Mouse (Mus musculus) hindbrain, embryonic 10.5 days (tissue): ENCODE results near the gene Neurog1. TPM values are rescaled to one million over a fixed set of nuclear protein-coding genes. Genes with fewer than 3 reads are reported as not detected.

ENCODE experiments used
- DNase-seq: peaks from one replicate; pipeline ENCODE4 v3.0.0-alpha.2; 2017; ENCODE audit warnings: low spot score
- H3K27ac ChIP-seq: fragments of 300-500 bp; sonication (generic); 2 replicates; pipeline ENCODE4 v1.5.1; 2016; ENCODE audit warnings: mild to moderate bottlenecking, moderate library complexity
- H3K27me3 ChIP-seq: fragments of 300-500 bp; sonication (generic); 2 replicates; pipeline ENCODE4 v1.6.1; 2016; ENCODE audit warnings: mild to moderate bottlenecking; ENCODE audit not compliant: poor library complexity, insufficient read depth, severe bottlenecking
- H3K36me3 ChIP-seq: fragments of 300-500 bp; sonication (generic); 2 replicates; pipeline ENCODE4 v1.6.1; 2016; ENCODE audit warnings: mild to moderate bottlenecking, moderate library complexity
- H3K4me1 ChIP-seq: fragments of 300-500 bp; sonication (generic); replicated peaks from 2 replicates; pipeline ENCODE4 v1.6.1; 2016; ENCODE audit warnings: mild to moderate bottlenecking
- H3K4me3 ChIP-seq: fragments of 300-500 bp; sonication (generic); 2 replicates; pipeline ENCODE4 v1.5.1; 2016; ENCODE audit warnings: mild to moderate bottlenecking, moderate library complexity
- H3K9me3 ChIP-seq: fragments of 300-500 bp; sonication (generic); 2 replicates; pipeline ENCODE4 v1.6.1; 2016; ENCODE audit warnings: mild to moderate bottlenecking, moderate library complexity
- WGBS: fragments of 180-500 bp; shearing (Covaris S2); methylation state at CpG from one replicate; pipeline ENCODE4 v1.1.7; 2016; 5-methylcytosine and 5-hydroxymethylcytosine counted together
- polyA plus RNA-seq: library from polyadenylated mRNA; unstranded; fragments of >200 nt; fragmentation: Nextera tagmentation; extraction: Ambion mirVana; gene quantifications from 2 replicates; pipeline ENCODE4 v1.2.1, GENCODE M21; 2016

Neurog1 gene
- polyA plus RNA-seq, 1 experiment from 2014 or later, result 28.4 TPM

DNA sequence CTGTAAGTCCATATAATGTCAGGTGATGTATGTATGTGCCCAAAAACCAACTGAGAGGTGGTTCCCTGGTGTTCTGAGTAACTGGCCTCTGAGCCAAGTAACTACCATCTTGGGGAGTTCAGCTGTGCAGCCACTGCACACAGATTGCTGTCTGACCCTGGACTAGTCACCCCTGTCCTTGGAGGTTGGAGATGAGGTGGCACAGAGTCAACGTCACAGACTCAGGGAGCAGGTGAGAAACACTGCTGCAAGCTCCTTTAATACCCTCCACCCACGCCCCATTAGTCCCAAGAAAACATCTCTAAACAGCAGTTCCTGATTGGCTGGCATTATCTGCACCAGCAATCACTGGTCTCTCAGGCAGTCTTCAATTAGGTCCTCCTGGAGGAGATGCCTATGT lies 23.2 kb upstream of the Neurog1 start:
- Histone ChIP-seq H3K27me3 (0 out of 2 replicates have a peak, but pooled peaks cover 9% of the 10 kb centered on the region), H3K4me3 (no peak overlapping the region), H3K4me1 (no peaks in the 10 kb centered on the region), H3K9me3 (peaks cover 12% of the 10 kb centered on the region), H3K27ac (no peak overlapping the region), H3K36me3 (no peaks in the 10 kb centered on the region)
- WGBS, result 65% methylated on average over 2 of the region's 2 CpGs
- DNase-seq, result no peak

DNA sequence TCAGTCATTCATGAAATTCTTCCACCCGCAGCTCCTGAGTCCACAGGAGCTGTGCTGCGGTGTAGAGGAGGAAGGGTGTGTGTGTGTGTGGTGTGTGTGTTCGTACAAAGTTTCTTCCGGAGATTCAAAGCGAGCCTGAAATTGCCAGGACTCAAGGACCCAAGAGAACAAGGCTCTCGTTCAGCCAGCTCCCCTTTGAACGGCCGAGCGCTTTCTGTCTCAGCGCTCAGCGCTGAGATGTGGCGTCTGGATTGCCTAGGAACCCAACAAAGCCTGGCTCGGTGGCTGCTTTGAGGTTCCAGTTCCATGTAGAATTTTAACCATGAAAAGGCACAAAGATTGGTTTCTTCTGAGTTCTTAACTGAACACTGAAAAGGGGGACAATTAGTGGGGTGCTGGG lies 18.2 kb upstream of the Neurog1 start:
- Histone ChIP-seq H3K4me1 (0 out of 2 replicates have a peak, but pooled peaks cover 6% of the 10 kb centered on the region), H3K27me3 (peaks cover 20% of the 10 kb centered on the region), H3K36me3 (no peaks in the 10 kb centered on the region), H3K4me3 (no peak overlapping the region), H3K27ac (no peak overlapping the region), H3K9me3 (peaks cover 12% of the 10 kb centered on the region)
- DNase-seq, result no peak
- WGBS, result 79% methylated on average over 13 of the region's 13 CpGs

- WGBS, result 79% methylated on average over 4 of the region's 4 CpGs
- no peak overlapping the region for H3K4me3 ChIP-seq
- H3K27me3 ChIP-seq, result peaks cover 44% of the 10 kb centered on the region
- no peaks in the 10 kb centered on the region for H3K36me3 ChIP-seq
- no peak for DNase-seq
- peaks cover 6% of the 10 kb centered on the region; the same call in 1 of the 2 replicates for H3K4me1 ChIP-seq
- H3K9me3 ChIP-seq, result peaks cover 12% of the 10 kb centered on the region
- no peak overlapping the region for H3K27ac ChIP-seq
Observed at GRCm38 (mm10) chr13:56267396-56267795, 15.4 kb upstream of the Neurog1 start.

- 44% methylated on average over 8 of the region's 8 CpGs for WGBS
- Histone ChIP-seq H3K9me3 (peaks cover 5% of the 10 kb centered on the region), H3K27me3 (peaks cover 54% of the 10 kb centered on the region), H3K36me3 (no peaks in the 10 kb centered on the region), H3K4me1 (peaks cover 15% of the 10 kb centered on the region), H3K4me3 (no peak overlapping the region), H3K27ac (no peak overlapping the region; the same call in 1 of the 2 replicates)
- DNase-seq, result no peak
Observed at GRCm38 (mm10) chr13:56266435-56266834, 14.5 kb upstream of the Neurog1 start.

DNA sequence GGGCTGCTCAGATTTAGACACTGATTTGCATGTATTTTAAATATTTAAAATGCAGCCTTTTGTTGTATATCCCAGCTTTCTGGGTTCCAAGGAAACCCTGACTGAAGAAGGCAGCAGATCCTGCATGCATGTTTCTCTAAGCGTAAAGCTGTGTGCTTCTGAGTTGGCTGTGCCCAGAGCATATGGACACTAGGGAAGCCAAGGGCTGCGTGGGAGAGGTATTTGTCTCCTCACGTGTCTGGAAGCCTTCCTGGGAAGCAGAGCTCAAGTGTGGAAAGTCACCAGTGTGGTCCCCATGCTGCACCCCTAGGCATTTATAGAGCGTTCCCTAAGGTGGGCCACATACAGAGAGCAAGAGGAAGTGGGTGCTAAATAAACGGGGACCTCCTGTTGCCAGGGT lies 13.7 kb upstream of the Neurog1 start:
- DNase-seq, result no peak
- Histone ChIP-seq H3K36me3 (no peaks in the 10 kb centered on the region), H3K4me1 (peaks cover 22% of the 10 kb centered on the region), H3K27me3 (peaks cover 61% of the 10 kb centered on the region), H3K9me3 (no peaks in the 10 kb centered on the region), H3K4me3 (no peak overlapping the region), H3K27ac (0 out of 2 replicates have a peak overlapping the region, but pooled peaks have one; percentile 8)
- 72% methylated on average over 5 of the region's 5 CpGs for WGBS

DNA sequence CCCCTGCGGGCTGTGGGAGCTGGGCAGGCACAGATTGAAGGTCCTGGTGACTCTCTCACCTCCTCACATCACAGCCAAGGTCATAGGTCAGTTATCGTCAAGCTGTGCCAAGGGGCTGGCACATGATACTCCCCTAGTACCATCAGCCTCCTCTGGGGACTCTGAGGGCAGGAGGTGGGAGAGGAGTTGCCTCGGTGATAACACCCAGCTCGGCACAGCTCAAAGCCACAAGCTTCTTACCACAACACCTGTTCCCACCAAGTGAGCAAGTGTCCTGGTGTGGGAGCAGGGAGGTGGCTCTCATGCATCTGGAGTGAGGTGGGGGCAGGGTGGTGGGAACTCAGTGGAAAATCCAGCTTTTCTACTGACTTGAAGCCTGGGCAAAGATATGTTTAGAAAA lies 10.3 kb upstream of the Neurog1 start:
- H3K4me1 ChIP-seq, result peaks cover 53% of the 10 kb centered on the region
- WGBS, result 53% methylated on average over 4 of the region's 4 CpGs
- no peak for DNase-seq

GRCm38 (mm10) chr13:56260344-56260780 lies 8.4 kb upstream of the Neurog1 start:
- 2% methylated on average over 17 of the region's 17 CpGs for WGBS
- Histone ChIP-seq H3K9me3 (no peaks in the 10 kb centered on the region), H3K27me3 (peaks cover 100% of the 10 kb centered on the region), H3K4me3 (peak overlapping the region; percentile 32), H3K4me1 (peaks cover 66% of the 10 kb centered on the region), H3K36me3 (no peaks in the 10 kb centered on the region), H3K27ac (peak overlapping the region; percentile 89)
- DNase-seq, result peak; percentile 57

More for the DNA sequence above, 10.3 kb upstream of the Neurog1 start:
- Histone ChIP-seq H3K4me3 (no peak overlapping the region), H3K27me3 (peaks cover 91% of the 10 kb centered on the region), H3K27ac (no peak overlapping the region), H3K9me3 (no peaks in the 10 kb centered on the region), H3K36me3 (no peaks in the 10 kb centered on the region)

DNA sequence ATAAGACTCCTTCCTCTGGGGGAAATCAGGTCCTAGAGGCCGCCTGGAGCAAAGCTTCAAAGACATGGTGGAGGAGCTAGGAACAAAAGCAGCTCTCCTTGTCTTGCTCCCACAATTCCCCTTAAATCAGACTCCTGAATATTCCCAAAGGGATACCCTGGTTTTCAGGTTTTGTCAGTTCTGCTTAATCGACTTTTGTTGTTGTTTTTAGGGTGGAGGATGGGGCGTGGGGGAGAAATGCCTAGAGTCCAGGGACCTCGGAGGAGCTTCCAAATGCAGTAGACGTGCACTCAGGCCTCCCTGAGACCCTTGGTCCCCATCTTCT lies 7.9 kb upstream of the Neurog1 start:
- Histone ChIP-seq H3K27me3 (peaks cover 100% of the 10 kb centered on the region), H3K36me3 (no peaks in the 10 kb centered on the region), H3K27ac (peak overlapping the region; percentile 89), H3K4me3 (peak overlapping the region; percentile 50), H3K9me3 (no peaks in the 10 kb centered on the region), H3K4me1 (peaks cover 71% of the 10 kb centered on the region)
- peak; percentile 47 for DNase-seq
- 3% methylated on average over 5 of the region's 5 CpGs for WGBS

GRCm38 (mm10) chr13:56259021-56259925 lies 7.3 kb upstream of the Neurog1 start:
- Histone ChIP-seq H3K4me1 (peaks cover 76% of the 10 kb centered on the region), H3K4me3 (peak overlapping the region; percentile 50), H3K27me3 (peaks cover 100% of the 10 kb centered on the region), H3K27ac (peak overlapping the region; percentile 89), H3K36me3 (no peaks in the 10 kb centered on the region), H3K9me3 (no peaks in the 10 kb centered on the region)
- WGBS, result 1% methylated on average over 55 of the region's 55 CpGs
- peak; percentile 68 for DNase-seq

DNA sequence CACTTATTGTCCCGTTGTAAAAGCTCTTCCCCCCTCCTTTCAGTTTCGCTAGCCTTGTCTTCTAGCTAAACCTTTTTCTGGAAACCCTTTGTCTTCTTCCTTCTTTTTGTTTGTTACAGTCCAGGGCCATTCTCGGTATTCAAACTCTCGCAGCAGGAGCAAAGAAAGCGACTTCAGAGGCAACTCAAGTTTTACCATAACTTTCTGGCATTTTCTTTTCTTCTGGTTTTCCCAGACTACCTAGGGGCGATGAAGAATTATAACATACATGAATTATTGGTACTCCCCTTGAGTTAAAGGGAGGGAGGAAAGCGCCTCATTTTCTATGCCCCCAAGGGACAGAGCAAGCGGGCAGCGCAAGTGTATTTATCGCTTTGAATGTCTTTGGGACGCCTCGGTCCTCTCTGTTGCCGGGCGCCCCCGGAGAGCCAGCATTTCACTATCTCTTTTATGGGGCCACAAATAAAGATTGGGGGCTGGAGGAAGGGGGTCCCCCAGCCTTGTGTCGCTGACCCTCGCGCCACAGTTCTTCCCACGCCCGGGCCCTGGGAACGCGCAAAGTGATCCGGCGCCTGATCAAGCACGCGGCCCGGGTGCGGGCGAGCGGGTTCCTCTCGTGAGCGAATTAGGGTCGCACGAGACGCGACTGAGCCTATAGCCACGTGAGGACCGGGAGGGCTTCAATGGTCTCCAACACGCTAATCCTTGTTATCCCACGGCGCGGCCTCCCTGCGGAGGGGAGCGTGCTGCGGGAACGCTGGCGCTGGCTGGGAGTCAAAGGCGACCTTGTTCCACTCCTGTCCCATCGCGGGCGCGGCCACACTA lies 6.4 kb upstream of the Neurog1 start:
- WGBS, result under 1% methylated on average over 52 of the region's 52 CpGs
- H3K36me3 ChIP-seq, result no peaks in the 10 kb centered on the region
- peak overlapping the region; percentile 50 for H3K4me3 ChIP-seq
- DNase-seq, result no peak
- no peaks in the 10 kb centered on the region for H3K9me3 ChIP-seq
- peaks cover 100% of the 10 kb centered on the region for H3K27me3 ChIP-seq
- H3K27ac ChIP-seq, result peak overlapping the region; percentile 89
- peaks cover 84% of the 10 kb centered on the region for H3K4me1 ChIP-seq

- H3K27me3 ChIP-seq, result peaks cover 100% of the 10 kb centered on the region
- H3K4me1 ChIP-seq, result peaks cover 92% of the 10 kb centered on the region
- peak overlapping the region; percentile 89 for H3K27ac ChIP-seq
- no peaks in the 10 kb centered on the region for H3K36me3 ChIP-seq
- no peak for DNase-seq
- 3% methylated on average over 12 of the region's 12 CpGs for WGBS
- H3K4me3 ChIP-seq, result peak overlapping the region; percentile 50; the same call in 1 of the 2 replicates
- no peaks in the 10 kb centered on the region for H3K9me3 ChIP-seq
Observed at GRCm38 (mm10) chr13:56257469-56258153, 5.6 kb upstream of the Neurog1 start.

- DNase-seq, result peak; percentile 62
- 4% methylated on average over 14 of the region's 14 CpGs for WGBS
- Histone ChIP-seq H3K27ac (peak overlapping the region; percentile 89), H3K4me1 (peaks cover 94% of the 10 kb centered on the region), H3K27me3 (peaks cover 100% of the 10 kb centered on the region), H3K4me3 (peak overlapping the region; percentile 4; the same call in 1 of the 2 replicates), H3K9me3 (no peaks in the 10 kb centered on the region), H3K36me3 (no peaks in the 10 kb centered on the region)
Observed at GRCm38 (mm10) chr13:56256716-56257299, 4.8 kb upstream of the Neurog1 start.
